Mouse (Mus musculus) forebrain, embryonic 15.5 days (tissue): Measurements from ENCODE around the gene Inpp4b. TPM values are rescaled to one million over a fixed set of nuclear protein-coding genes. Genes with fewer than 3 reads are reported as not detected.

Experiments
- ATAC-seq: fragments of 200-750 bp; cut with Nextera tagmentation; replicated peaks from 2 replicates; pipeline ENCODE4 v1.8.0; 2017; ENCODE audit warnings: mild to moderate bottlenecking, moderate TSS enrichment, moderate library complexity
- H3K27ac ChIP-seq: fragments of 300-500 bp; sonication (generic); replicated peaks from 2 replicates; pipeline ENCODE4 v1.5.1; 2015; ENCODE audit warnings: mild to moderate bottlenecking, inconsistent platforms
- H3K27me3 ChIP-seq: fragments of 300-500 bp; sonication (generic); 2 replicates; pipeline ENCODE4 v1.6.1; 2015; ENCODE audit warnings: inconsistent platforms
- H3K36me3 ChIP-seq: fragments of 300-500 bp; sonication (generic); 2 replicates; pipeline ENCODE4 v1.6.1; 2015; ENCODE audit warnings: mild to moderate bottlenecking, inconsistent platforms
- H3K4me1 ChIP-seq: fragments of 300-500 bp; sonication (generic); 2 replicates; pipeline ENCODE4 v1.6.1; 2015; ENCODE audit warnings: inconsistent platforms
- H3K4me2 ChIP-seq: fragments of 300-500 bp; sonication (generic); replicated peaks from 2 replicates; pipeline ENCODE4 v1.6.1; 2015; ENCODE audit warnings: mild to moderate bottlenecking, inconsistent platforms
- H3K4me3 ChIP-seq: fragments of 300-500 bp; sonication (generic); 2 replicates; pipeline ENCODE4 v1.5.1; 2015; ENCODE audit warnings: mild to moderate bottlenecking, inconsistent platforms
- H3K9ac ChIP-seq: fragments of 300-500 bp; sonication (generic); replicated peaks from 2 replicates; pipeline ENCODE4 v1.6.1; 2015; ENCODE audit warnings: mild to moderate bottlenecking, inconsistent platforms
- H3K9me3 ChIP-seq: fragments of 300-500 bp; sonication (generic); 2 replicates; pipeline ENCODE4 v1.6.1; 2016; ENCODE audit warnings: inconsistent platforms
- WGBS: fragments of 180-500 bp; shearing (Covaris S2); methylation state at CpG from one replicate; pipeline ENCODE4 v1.1.7; 2015; ENCODE audit warnings: mixed read lengths; 5-methylcytosine and 5-hydroxymethylcytosine counted together
- polyA plus RNA-seq: library from polyadenylated mRNA; unstranded; fragments of >200 nt; fragmentation: Nextera tagmentation; extraction: Ambion mirVana; gene quantifications from 2 replicates; pipeline ENCODE4 v1.2.1, GENCODE M21; 2015

Gene Inpp4b
- polyA plus RNA-seq, 1 experiment from 2014 or later: 5.0 TPM

- no peak for ATAC-seq
- Histone ChIP-seq H3K9ac (no peak overlapping the region), H3K27ac (no peak overlapping the region)
These were observed 182.2 kb downstream of the Inpp4b start for GRCm38 (mm10) chr8:81524561-81524960.

GRCm38 (mm10) chr8:81527661-81528060 lies 185.3 kb downstream of the Inpp4b start:
- Histone ChIP-seq H3K4me3 (no peak overlapping the region), H3K27me3 (no peaks in the 10 kb centered on the region), H3K9me3 (no peaks in the 10 kb centered on the region), H3K27ac (no peak overlapping the region), H3K9ac (no peak overlapping the region), H3K4me2 (no peak overlapping the region), H3K4me1 (peaks cover 3% of the 10 kb centered on the region; the same call in 1 of the 2 replicates), H3K36me3 (no peaks in the 10 kb centered on the region)
- WGBS: 2% methylated on average over 4 of the region's 4 CpGs
- ATAC-seq: no peak

More at GRCm38 (mm10) chr8:81524561-81524960, 182.2 kb downstream of the Inpp4b start:
- Histone ChIP-seq H3K4me1 (peaks cover 3% of the 10 kb centered on the region; the same call in 1 of the 2 replicates), H3K9me3 (no peaks in the 10 kb centered on the region), H3K36me3 (no peaks in the 10 kb centered on the region), H3K4me3 (no peak overlapping the region), H3K4me2 (no peak overlapping the region), H3K27me3 (no peaks in the 10 kb centered on the region)
- WGBS: 40% methylated on average over 2 of the region's 2 CpGs

GRCm38 (mm10) chr8:81538310-81538709 lies 196.0 kb downstream of the Inpp4b start:
- Histone ChIP-seq H3K27ac (no peak overlapping the region), H3K9ac (no peak overlapping the region), H3K4me3 (no peak overlapping the region), H3K4me1 (no peaks in the 10 kb centered on the region), H3K36me3 (no peaks in the 10 kb centered on the region), H3K9me3 (no peaks in the 10 kb centered on the region), H3K27me3 (no peaks in the 10 kb centered on the region), H3K4me2 (no peak overlapping the region)
- no peak for ATAC-seq
- 89% methylated on average over 3 of the region's 3 CpGs for WGBS

- Histone ChIP-seq H3K27me3 (no peaks in the 10 kb centered on the region), H3K9me3 (no peaks in the 10 kb centered on the region), H3K4me3 (no peak overlapping the region), H3K9ac (no peak overlapping the region), H3K4me2 (no peak overlapping the region), H3K27ac (no peak overlapping the region), H3K36me3 (no peaks in the 10 kb centered on the region), H3K4me1 (no peaks in the 10 kb centered on the region)
- no peak for ATAC-seq
- WGBS: 88% methylated on average over 4 of the region's 4 CpGs
These were observed 216.2 kb downstream of the Inpp4b start for GRCm38 (mm10) chr8:81558550-81558949.

GRCm38 (mm10) chr8:81562405-81562804 lies 220.0 kb downstream of the Inpp4b start:
- H3K27ac ChIP-seq: no peak overlapping the region
- no peaks in the 10 kb centered on the region for H3K4me1 ChIP-seq
- no peaks in the 10 kb centered on the region for H3K27me3 ChIP-seq
- H3K4me2 ChIP-seq: no peak overlapping the region
- ATAC-seq: no peak
- H3K4me3 ChIP-seq: no peak overlapping the region
- no peaks in the 10 kb centered on the region for H3K36me3 ChIP-seq
- WGBS: 61% methylated on average over 1 of the region's 1 CpGs
- no peak overlapping the region for H3K9ac ChIP-seq
- no peaks in the 10 kb centered on the region for H3K9me3 ChIP-seq

- Histone ChIP-seq H3K36me3 (no peaks in the 10 kb centered on the region), H3K27me3 (no peaks in the 10 kb centered on the region), H3K27ac (no peak overlapping the region), H3K4me2 (no peak overlapping the region), H3K4me1 (no peaks in the 10 kb centered on the region), H3K9ac (no peak overlapping the region), H3K9me3 (no peaks in the 10 kb centered on the region), H3K4me3 (no peak overlapping the region)
- no peak for ATAC-seq
- whole genome bisulfite sequencing: 89% methylated on average over 4 of the region's 4 CpGs
These were observed 223.1 kb downstream of the Inpp4b start for GRCm38 (mm10) chr8:81565484-81565883.

- 95% methylated on average over 1 of the region's 1 CpGs for WGBS
- Histone ChIP-seq H3K9ac (no peak overlapping the region), H3K4me2 (no peak overlapping the region), H3K27ac (no peak overlapping the region), H3K4me3 (no peak overlapping the region), H3K36me3 (no peaks in the 10 kb centered on the region), H3K4me1 (no peaks in the 10 kb centered on the region), H3K9me3 (no peaks in the 10 kb centered on the region), H3K27me3 (no peaks in the 10 kb centered on the region)
- no peak for ATAC-seq
These were observed 230.2 kb downstream of the Inpp4b start for GRCm38 (mm10) chr8:81572319-81573104.

GRCm38 (mm10) chr8:81575268-81575917 lies 233.0 kb downstream of the Inpp4b start:
- WGBS: 88% methylated on average over 3 of the region's 3 CpGs
- Histone ChIP-seq H3K4me3 (no peak overlapping the region), H3K27me3 (no peaks in the 10 kb centered on the region), H3K9me3 (no peaks in the 10 kb centered on the region), H3K4me1 (no peaks in the 10 kb centered on the region), H3K4me2 (no peak overlapping the region), H3K9ac (no peak overlapping the region), H3K36me3 (no peaks in the 10 kb centered on the region), H3K27ac (no peak overlapping the region)
- ATAC-seq: no peak

- no peak for ATAC-seq
- H3K36me3 ChIP-seq: no peaks in the 10 kb centered on the region
- no peak overlapping the region for H3K27ac ChIP-seq
- H3K4me3 ChIP-seq: no peak overlapping the region
- no peak overlapping the region for H3K9ac ChIP-seq
- WGBS: 49% methylated on average over 3 of the region's 3 CpGs
- no peak overlapping the region for H3K4me2 ChIP-seq
- no peaks in the 10 kb centered on the region for H3K27me3 ChIP-seq
- no peaks in the 10 kb centered on the region for H3K9me3 ChIP-seq
- H3K4me1 ChIP-seq: no peaks in the 10 kb centered on the region
These were observed 236.6 kb downstream of the Inpp4b start for GRCm38 (mm10) chr8:81578951-81579350.

GRCm38 (mm10) chr8:81581817-81582437 lies 239.6 kb downstream of the Inpp4b start:
- Histone ChIP-seq H3K27ac (no peak overlapping the region), H3K4me1 (no peaks in the 10 kb centered on the region), H3K4me3 (no peak overlapping the region), H3K27me3 (no peaks in the 10 kb centered on the region), H3K9ac (no peak overlapping the region), H3K4me2 (no peak overlapping the region), H3K9me3 (no peaks in the 10 kb centered on the region), H3K36me3 (no peaks in the 10 kb centered on the region)
- 81% methylated on average over 2 of the region's 2 CpGs for WGBS
- ATAC-seq: peak; percentile 33; the same call in 1 of the 2 replicates

GRCm38 (mm10) chr8:81582906-81583305 lies 240.6 kb downstream of the Inpp4b start:
- Histone ChIP-seq H3K4me2 (no peak overlapping the region), H3K4me1 (no peaks in the 10 kb centered on the region), H3K36me3 (no peaks in the 10 kb centered on the region), H3K4me3 (no peak overlapping the region), H3K27me3 (no peaks in the 10 kb centered on the region), H3K9ac (no peak overlapping the region), H3K27ac (no peak overlapping the region), H3K9me3 (no peaks in the 10 kb centered on the region)
- peak; percentile 67; the same call in 1 of the 2 replicates for ATAC-seq
- whole genome bisulfite sequencing: 67% methylated on average over 1 of the region's 1 CpGs

- no peak overlapping the region for H3K9ac ChIP-seq
- no peak for ATAC-seq
- H3K4me2 ChIP-seq: no peak overlapping the region
- H3K4me1 ChIP-seq: no peaks in the 10 kb centered on the region
- no peaks in the 10 kb centered on the region for H3K9me3 ChIP-seq
- 88% methylated on average over 5 of the region's 5 CpGs for WGBS
- H3K27me3 ChIP-seq: no peaks in the 10 kb centered on the region
- no peak overlapping the region for H3K4me3 ChIP-seq
- no peak overlapping the region for H3K27ac ChIP-seq
- no peaks in the 10 kb centered on the region for H3K36me3 ChIP-seq
These were observed 244.4 kb downstream of the Inpp4b start for GRCm38 (mm10) chr8:81586783-81587182.
